Mouse (Mus musculus) CH12.LX (cell line): Measurements from ENCODE around the gene Zdhhc8. TPM values are rescaled to one million over a fixed set of nuclear protein-coding genes. Genes with fewer than 3 reads are reported as not detected.

Source experiments
- DNase-seq: peaks from one replicate; pipeline ENCODE4 v3.0.0-alpha.2; 2013; ENCODE audit errors: extremely low read depth
- H3K27ac ChIP-seq: 2 replicates; pipeline ENCODE4 v1.5.1; 2012; ENCODE audit warnings: low read depth, mild to moderate bottlenecking, control low read depth, moderate library complexity; ENCODE audit not compliant: insufficient read depth
- H3K27me3 ChIP-seq: replicated peaks from 2 replicates; pipeline ENCODE3; 2012; ENCODE audit warnings: inconsistent platforms
- H3K36me3 ChIP-seq, 2 experiments: replicated peaks in 1 of 2; 2 replicates each; pipeline versions ENCODE3 to v1.6.1; 2012; ENCODE audit warnings: inconsistent platforms in 1 of 2, low read length in 1 of 2, mild to moderate bottlenecking in 1 of 2, mixed read lengths in 1 of 2, moderate library complexity in 1 of 2; ENCODE audit not compliant: control insufficient read depth in 1 of 2, insufficient read depth in 1 of 2
- H3K4me1 ChIP-seq, 2 experiments: 2 replicates each; pipeline ENCODE4 v1.6.1; 2012; ENCODE audit warnings: inconsistent platforms in 1 of 2, moderate library complexity in 1 of 2; ENCODE audit not compliant: insufficient read depth in 2 of 2, control insufficient read depth in 1 of 2
- H3K4me2 ChIP-seq: 2 replicates; pipeline ENCODE4 v1.6.1; 2012; ENCODE audit warnings: low read depth, mild to moderate bottlenecking, control low read depth; ENCODE audit not compliant: poor library complexity, insufficient read depth, severe bottlenecking
- H3K4me3 ChIP-seq, 3 experiments: fragments of 150-350 bp in 1 of 3; sonication (generic) in 1 of 3; replicated peaks in 1 of 3; 2 replicates each; pipeline versions ENCODE3 to v1.5.1; 2011 to 2012; ENCODE audit warnings: low read depth in 2 of 3, low read length in 2 of 3, mild to moderate bottlenecking in 2 of 3, moderate library complexity in 2 of 3, control low read depth in 1 of 3, improper control_type of control experiment in 1 of 3, inconsistent platforms in 1 of 3, mixed read lengths in 1 of 3; ENCODE audit not compliant: poor library complexity in 1 of 3
- H3K79me2 ChIP-seq: replicated peaks from 2 replicates; pipeline ENCODE4 v1.6.1; 2012; ENCODE audit warnings: mild to moderate bottlenecking, moderate library complexity; ENCODE audit not compliant: control insufficient read depth, poor library complexity, insufficient read depth, severe bottlenecking; ENCODE audit errors: extremely low read depth
- H3K9ac ChIP-seq: 2 replicates; pipeline ENCODE4 v1.6.1; 2012; ENCODE audit warnings: low read depth, mild to moderate bottlenecking, control low read depth, moderate library complexity; ENCODE audit not compliant: insufficient read depth
- H3K9me3 ChIP-seq: replicated peaks from 2 replicates; pipeline ENCODE3; 2012; ENCODE audit warnings: low read length, inconsistent platforms, mixed read lengths
- BHLHE40 ChIP-seq: IDR thresholded peaks from 2 replicates; pipeline ENCODE4 v1.6.1; 2011; ENCODE audit warnings: mild to moderate bottlenecking, low read depth, low read length, improper control_type of control experiment
- CHD1 ChIP-seq: IDR thresholded peaks from 2 replicates; pipeline ENCODE4 v1.6.1; 2012; ENCODE audit warnings: low read depth, low read length, improper control_type of control experiment, inconsistent platforms
- CTCF ChIP-seq, 2 experiments: IDR thresholded peaks in 1 of 2; conservative IDR thresholded peaks in 1 of 2; 2 replicates each; pipeline ENCODE4 v1.5.1; 2011 to 2012; ENCODE audit warnings: low read depth in 2 of 2, low read length in 2 of 2, improper control_type of control experiment in 1 of 2, inconsistent platforms in 1 of 2, mild to moderate bottlenecking in 1 of 2, moderate library complexity in 1 of 2
- E2F4 ChIP-seq: IDR thresholded peaks from 2 replicates; pipeline ENCODE4 v1.6.1; 2011; ENCODE audit warnings: low read depth, low read length, improper control_type of control experiment; ENCODE audit not compliant: insufficient replicate concordance
- ELF1 ChIP-seq: IDR thresholded peaks from 2 replicates; pipeline ENCODE4 v1.6.1; 2014; ENCODE audit warnings: low read depth, mild to moderate bottlenecking, inconsistent platforms, low read length, improper control_type of control experiment
- EP300 ChIP-seq: IDR thresholded peaks from 2 replicates; pipeline ENCODE4 v1.6.1; 2011; ENCODE audit warnings: low read length, improper control_type of control experiment
- ETS1 ChIP-seq: conservative IDR thresholded peaks from 2 replicates; pipeline ENCODE4 v1.6.1; 2012; ENCODE audit warnings: low read depth, mild to moderate bottlenecking, inconsistent platforms, low read length, improper control_type of control experiment, moderate library complexity
- IRF4 ChIP-seq: IDR thresholded peaks from 2 replicates; pipeline ENCODE4 v1.6.1; 2014; ENCODE audit warnings: low read depth, mild to moderate bottlenecking, inconsistent platforms, low read length, improper control_type of control experiment
- JUN ChIP-seq: IDR thresholded peaks from 2 replicates; pipeline ENCODE4 v1.6.1; 2011; ENCODE audit warnings: low read depth, mild to moderate bottlenecking, low read length, improper control_type of control experiment, moderate library complexity; ENCODE audit not compliant: insufficient read depth
- MAZ ChIP-seq: IDR thresholded peaks from 2 replicates; pipeline ENCODE4 v1.6.1; 2012; ENCODE audit warnings: low read depth, mild to moderate bottlenecking, inconsistent platforms, low read length, improper control_type of control experiment, moderate library complexity
- MXI1 ChIP-seq: IDR thresholded peaks from 2 replicates; pipeline ENCODE4 v1.6.1; 2011; ENCODE audit warnings: mild to moderate bottlenecking, low read depth, low read length, improper control_type of control experiment
- MYC ChIP-seq: IDR thresholded peaks from 2 replicates; pipeline ENCODE4 v1.6.1; 2011; ENCODE audit warnings: low read depth, mild to moderate bottlenecking, improper control_type of control experiment, low read length
- NELFE ChIP-seq: IDR thresholded peaks from 2 replicates; pipeline ENCODE4 v1.6.1; 2011; ENCODE audit warnings: low read depth, low read length, improper control_type of control experiment
- NRF1 ChIP-seq: IDR thresholded peaks from 2 replicates; pipeline ENCODE4 v1.6.1; 2014; ENCODE audit warnings: low read depth, mild to moderate bottlenecking, inconsistent platforms, low read length, improper control_type of control experiment, moderate library complexity
- POLR2AphosphoS2 ChIP-seq: IDR thresholded peaks from 2 replicates; pipeline ENCODE4 v1.6.1; 2011; ENCODE audit warnings: low read depth, low read length, improper control_type of control experiment
- RAD21 ChIP-seq: IDR thresholded peaks from 2 replicates; pipeline ENCODE4 v1.6.1; 2011; ENCODE audit warnings: low read depth, mild to moderate bottlenecking, low read length, improper control_type of control experiment, moderate library complexity
- RCOR1 ChIP-seq: conservative IDR thresholded peaks from 2 replicates; pipeline ENCODE4 v1.6.1; 2012; ENCODE audit warnings: low read depth, mild to moderate bottlenecking, inconsistent platforms, low read length, improper control_type of control experiment
- TCF12 ChIP-seq: IDR thresholded peaks from 2 replicates; pipeline ENCODE4 v1.6.1; 2014; ENCODE audit warnings: low read depth, mild to moderate bottlenecking, inconsistent platforms, low read length, improper control_type of control experiment
- UBTF ChIP-seq: IDR thresholded peaks from 2 replicates; pipeline ENCODE4 v1.6.1; 2012; ENCODE audit warnings: low read depth, mild to moderate bottlenecking, inconsistent platforms, low read length, improper control_type of control experiment, moderate library complexity
- USF1 ChIP-seq: IDR thresholded peaks from 2 replicates; pipeline ENCODE4 v1.6.1; 2014; ENCODE audit warnings: low read depth, mild to moderate bottlenecking, inconsistent platforms, low read length, improper control_type of control experiment
- USF2 ChIP-seq: conservative IDR thresholded peaks from 2 replicates; pipeline ENCODE4 v1.6.1; 2011; ENCODE audit warnings: low read depth, low read length, improper control_type of control experiment
- ZKSCAN1 ChIP-seq: IDR thresholded peaks from 2 replicates; pipeline ENCODE4 v1.6.1; 2012; ENCODE audit warnings: low read depth, inconsistent platforms, low read length, improper control_type of control experiment, borderline replicate concordance
- ZMIZ1 ChIP-seq: IDR thresholded peaks from 2 replicates; pipeline ENCODE4 v1.6.1; 2012; ENCODE audit warnings: low read depth, mild to moderate bottlenecking, inconsistent platforms, low read length, improper control_type of control experiment
- dilution Hi-C: fragments of 300-500 bp; cut with MboI; formaldehyde crosslinking; loops from 2 replicates; pipeline ENCODE4 v1.14.3; 2020; ENCODE audit warnings: low sequenced_read_pairs; ENCODE audit not compliant: extremely low pct_unique_long_range_greater_than_20kb, extremely low pct_ligation_motif_present
- in situ Hi-C: fragments of 300-500 bp; cut with MboI; formaldehyde crosslinking; loops from 3 replicates; pipeline ENCODE4 v1.14.3; 2019; ENCODE audit warnings: low sequenced_read_pairs, low pct_ligation_motif_present, low pct_unique_long_range_greater_than_20kb, mixed read lengths
- polyA plus RNA-seq: library from polyadenylated mRNA; unstranded; fragments of >175 nt; gene quantifications from 2 replicates; pipeline ENCODE4 v1.2.1, GENCODE M21; 2012; ENCODE audit warnings: low read depth; ENCODE audit not compliant: insufficient read length
- total RNA-seq, 2 experiments: library from RNA; depleted of rRNA; stranded (reverse); fragments of 300-350 nt in 1 of 2; fragments of >200 nt in 1 of 2; gene quantifications; 2 replicates each; pipeline ENCODE4 v1.2.3; 2012 to 2014

Gene Zdhhc8
- total and polyA plus RNA-seq, 3 experiments = 3.2 to 15.2 (median 10.3) TPM

GRCm38 (mm10) chr16:18173788-18174187 lies 61.1 kb downstream of the Zdhhc8 start:
- Histone ChIP-seq H3K9ac (no peak overlapping the region), H3K4me1 (no peaks in the 10 kb centered on the region), H3K27me3 (peaks cover 97% of the 10 kb centered on the region), H3K79me2 (no peaks in the 10 kb centered on the region), H3K27ac (no peak overlapping the region), H3K9me3 (no peaks in the 10 kb centered on the region), H3K36me3 (no peaks in the 10 kb centered on the region), H3K4me2 (no peak overlapping the region), H3K4me3 (no peak overlapping the region)
- in situ Hi-C loops = loop anchor here (5.0 kb wide), 1 partner anchor 51 kb away; no protein-coding TSS in a partner anchor
- dilution Hi-C loops = no loop called here
- TF ChIP-seq BHLHE40 = no peak
- TF ChIP-seq EP300 = no peak
- no peak for TF ChIP-seq E2F4
- no peak for TF ChIP-seq NELFE
- TF ChIP-seq RCOR1 = no peak
- TF ChIP-seq USF2 = no peak
- TF ChIP-seq IRF4 = no peak
- TF ChIP-seq CHD1 = no peak
- no peak for TF ChIP-seq ETS1
- TF ChIP-seq ZKSCAN1 = no peak
- no peak for DNase-seq

GRCm38 (mm10) chr16:18173231-18173630 lies 61.7 kb downstream of the Zdhhc8 start:
- Histone ChIP-seq H3K79me2 (no peaks in the 10 kb centered on the region), H3K36me3 (no peaks in the 10 kb centered on the region), H3K4me1 (no peaks in the 10 kb centered on the region), H3K4me3 (no peak overlapping the region), H3K9ac (no peak overlapping the region), H3K27me3 (peaks cover 97% of the 10 kb centered on the region), H3K9me3 (no peaks in the 10 kb centered on the region), H3K27ac (no peak overlapping the region), H3K4me2 (no peak overlapping the region)
- TF ChIP-seq CTCF (conservative IDR thresholded peaks at IDR 0.05 in 1 of 2, IDR thresholded peaks at IDR 0.05 in 1 of 2; ENCODE audit: low read depth in 2 of 2, low read length in 2 of 2) = no peak
- TF ChIP-seq JUN = no peak
- TF ChIP-seq POLR2AphosphoS2 = no peak
- no peak for TF ChIP-seq UBTF
- TF ChIP-seq NRF1 = no peak
- no peak for TF ChIP-seq USF1
- no peak for TF ChIP-seq MAZ
- TF ChIP-seq RAD21 = no peak
- no peak for TF ChIP-seq MYC
- no peak for TF ChIP-seq ELF1
- TF ChIP-seq ZMIZ1 = no peak
- TF ChIP-seq MXI1 = no peak
- no peak for TF ChIP-seq ETS1
- no peak for TF ChIP-seq TCF12
- in situ Hi-C loops = loop anchor here (5.0 kb wide), 1 partner anchor 51 kb away; no protein-coding TSS in a partner anchor
- dilution Hi-C loops = no loop called here
- no peak for DNase-seq
